Mouse (Mus musculus): ENCODE results near the gene Sh3d19.

DNA sequence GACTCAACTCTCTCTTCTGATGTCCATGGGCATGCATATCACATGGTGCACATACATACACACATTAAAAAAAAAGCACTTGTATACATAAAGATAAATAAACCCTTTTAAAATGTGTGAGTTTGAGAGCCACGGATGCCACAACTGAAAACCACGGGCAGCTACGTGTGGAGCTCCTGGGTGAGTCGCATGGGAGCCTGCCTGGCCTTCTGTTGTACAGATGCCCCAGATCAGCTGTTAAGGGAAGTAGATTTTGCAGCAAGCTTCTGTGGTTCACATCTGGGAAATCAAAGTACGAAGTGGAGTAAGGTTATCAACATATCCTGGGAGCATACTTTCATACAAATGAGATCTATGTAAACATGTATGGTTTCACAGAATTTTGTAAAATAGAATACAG, 37.3 kb upstream of the Sh3d19 start:
- TF ChIP-seq GATA2 (IDR thresholded peaks at IDR 0.05; ENCODE audit: borderline replicate concordance, low read depth, low read length) (no peak), CTCF (IDR thresholded peaks at IDR 0.05; ENCODE audit: low read depth, low read length) (no peak)

All from G1E (cell line).